Mouse (Mus musculus) frontal cortex, adult (tissue): ENCODE measurements at regions not wholly inside any gene's neighbourhood (a gene's known extent, or its start where the extent isn't known, plus 50 kb on each side); places are given as distances from the start of the nearest gene placed in this dataset.

Experiments
- ATAC-seq: cut with Nextera tagmentation; 2 replicates; pipeline ENCODE4 v1.9.2; 2017; ENCODE audit warnings: mild to moderate bottlenecking, moderate library complexity, mixed read lengths; ENCODE audit not compliant: low TSS enrichment

GRCm38 (mm10) chr19:22047657-22048056 lies 91.2 kb upstream of the Trpm3 start:
- no peak for ATAC-seq

DNA sequence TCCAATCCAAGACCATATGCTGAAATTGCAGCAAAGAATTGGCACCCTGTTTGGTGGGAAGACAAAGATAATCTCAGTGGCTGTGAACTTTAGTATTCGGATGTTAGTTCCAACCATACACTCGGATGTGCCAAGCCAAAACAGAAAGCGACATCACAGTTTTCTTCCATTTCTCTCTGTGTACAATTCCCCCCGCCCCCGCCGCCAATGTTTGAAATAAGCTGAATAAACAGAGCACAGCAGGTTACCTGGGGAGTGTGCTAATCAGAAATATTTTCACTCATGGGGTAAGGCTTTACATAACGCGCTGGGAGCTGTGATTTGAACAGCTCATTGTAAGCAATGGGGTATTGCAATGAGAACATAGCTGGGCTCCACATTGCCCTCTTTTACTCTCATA lies 72.5 kb upstream of the Trpm3 start:
- no peak for ATAC-seq

- ATAC-seq = no peak
Measured at GRCm38 (mm10) chr19:22070246-22071030, 68.4 kb upstream of the Trpm3 start.

GRCm38 (mm10) chr19:22071701-22072100 lies 67.1 kb upstream of the Trpm3 start:
- ATAC-seq = no peak

DNA sequence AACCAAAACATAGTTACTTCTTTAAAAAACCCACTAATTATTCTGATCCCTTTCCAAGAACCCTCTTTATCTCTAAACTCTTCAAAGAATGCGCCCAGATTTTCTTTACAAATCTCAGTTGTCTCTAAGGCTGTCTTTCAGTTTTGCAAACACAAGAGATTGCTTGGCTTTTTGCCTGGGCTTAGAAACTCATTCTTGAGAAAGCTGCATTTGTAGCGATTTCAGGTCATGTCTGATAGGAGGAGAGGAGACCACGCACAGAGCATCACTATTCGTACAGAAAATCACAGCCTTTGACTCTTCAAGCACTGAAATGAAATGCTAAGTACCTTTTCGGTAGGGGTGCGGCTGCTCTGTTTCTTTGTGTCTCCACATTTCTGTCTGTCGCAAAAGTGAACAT lies 64.8 kb upstream of the Trpm3 start:
- ATAC-seq = no peak

DNA sequence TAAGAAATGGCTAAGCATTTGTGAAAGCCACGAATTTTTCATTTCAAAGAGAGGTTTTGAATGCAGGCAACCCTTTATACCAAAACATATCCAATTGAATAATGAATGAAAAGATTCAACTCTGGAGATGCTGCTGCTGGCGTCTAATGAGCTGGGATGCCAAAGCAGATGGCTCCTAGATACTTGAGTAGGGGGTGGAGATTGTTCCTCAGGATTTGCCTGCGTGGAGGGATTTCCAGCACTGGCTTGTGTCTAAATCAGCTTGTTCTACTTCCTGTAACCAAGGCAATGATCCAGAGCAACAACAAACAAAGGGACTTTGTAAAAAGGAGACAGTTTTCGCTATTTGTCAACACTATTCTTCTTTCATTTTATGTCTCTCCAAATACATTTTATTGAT lies 57.4 kb upstream of the Trpm3 start:
- ATAC-seq = no peak
